Mouse (Mus musculus) myocyte (in vitro differentiated cells): ENCODE data around the gene Hist1h3h. TPM values are rescaled to one million over a fixed set of nuclear protein-coding genes. Genes with fewer than 3 reads are reported as not detected.
"Not testable (repeated sequence)": the region's sequence is repeated elsewhere in the genome, so short reads cannot be mapped to it uniquely, and the experiment has no call there.

ENCODE experiments used
- H3K27me3 ChIP-seq: one replicate; pipeline ENCODE4 v1.6.1; 2011; ENCODE audit not compliant: control insufficient read depth, insufficient read depth, insufficient read length
- H3K36me3 ChIP-seq: one replicate; pipeline ENCODE4 v1.6.1; 2011; ENCODE audit not compliant: control insufficient read depth, insufficient read depth
- H3K4me2 ChIP-seq: one replicate; pipeline ENCODE4 v1.6.1; 2011; ENCODE audit warnings: low read depth, control low read depth
- H3K4me3 ChIP-seq: one replicate; pipeline ENCODE4 v1.5.1; 2011; ENCODE audit warnings: mild to moderate bottlenecking, control low read depth, moderate library complexity
- H3K79me2 ChIP-seq: one replicate; pipeline ENCODE4 v1.6.1; 2011; ENCODE audit not compliant: control insufficient read depth, insufficient read depth
- H3ac ChIP-seq: one replicate; pipeline ENCODE4 v1.6.1; 2011; ENCODE audit not compliant: control insufficient read depth, insufficient read length
- CEBPB ChIP-seq: IDR thresholded peaks from 2 replicates; pipeline ENCODE4 v1.6.1; 2011; ENCODE audit warnings: mild to moderate bottlenecking, moderate library complexity; ENCODE audit not compliant: poor library complexity, insufficient read depth, severe bottlenecking
- E2F4 ChIP-seq: IDR thresholded peaks from one replicate; pipeline ENCODE4 v1.6.1; 2011; ENCODE audit warnings: mild to moderate bottlenecking, control low read depth, moderate library complexity; ENCODE audit not compliant: insufficient read depth
- MAX ChIP-seq: IDR thresholded peaks from one replicate; pipeline ENCODE4 v1.6.1; 2011; ENCODE audit warnings: low read depth, mild to moderate bottlenecking, control low read depth
- MYOD1 ChIP-seq, 3 experiments: IDR thresholded peaks; one replicate each; pipeline ENCODE4 v1.6.1; 2011; ENCODE audit warnings: control low read depth in 2 of 3, low read depth in 2 of 3, mild to moderate bottlenecking in 2 of 3, moderate library complexity in 1 of 3; ENCODE audit not compliant: insufficient read length in 2 of 3, control insufficient read depth in 1 of 3
- MYOG ChIP-seq, 3 experiments: IDR thresholded peaks; one replicate each; pipeline ENCODE4 v1.6.1; 2011; ENCODE audit warnings: control low read depth in 2 of 3, low read depth in 2 of 3, mild to moderate bottlenecking in 2 of 3; ENCODE audit not compliant: insufficient read length in 2 of 3, control insufficient read depth in 1 of 3, insufficient read depth in 1 of 3
- POLR2A ChIP-seq: IDR thresholded peaks from one replicate; pipeline ENCODE4 v1.6.1; 2011; ENCODE audit warnings: low read depth, mild to moderate bottlenecking, control low read depth, moderate library complexity; ENCODE audit not compliant: insufficient read length
- POLR2AphosphoS2 ChIP-seq: IDR thresholded peaks from one replicate; pipeline ENCODE4 v1.6.1; 2011; ENCODE audit warnings: low read depth, control low read depth; ENCODE audit not compliant: insufficient read length
- REST ChIP-seq: IDR thresholded peaks from one replicate; pipeline ENCODE4 v1.6.1; 2011; ENCODE audit warnings: mild to moderate bottlenecking, control low read depth, moderate library complexity; ENCODE audit not compliant: insufficient read depth, insufficient read length
- SRF ChIP-seq: IDR thresholded peaks from one replicate; pipeline ENCODE4 v1.6.1; 2011; ENCODE audit warnings: low read depth; ENCODE audit not compliant: control insufficient read depth, insufficient read length
- TCF12 ChIP-seq: IDR thresholded peaks from one replicate; pipeline ENCODE4 v1.6.1; 2011; ENCODE audit warnings: mild to moderate bottlenecking, control low read depth; ENCODE audit not compliant: poor library complexity, insufficient read depth, severe bottlenecking
- TCF3 ChIP-seq: IDR thresholded peaks from one replicate; pipeline ENCODE4 v1.6.1; 2011; ENCODE audit warnings: low read depth, control low read depth; ENCODE audit not compliant: insufficient read length
- USF1 ChIP-seq: IDR thresholded peaks from one replicate; pipeline ENCODE4 v1.6.1; 2011; ENCODE audit warnings: low read depth, mild to moderate bottlenecking, control low read depth, moderate library complexity
- polyA plus RNA-seq: library from polyadenylated mRNA; unstranded; fragments of >200 nt; fragmentation: generic; extraction: Trizol; gene quantifications from one replicate; pipeline ENCODE4 v1.2.1, GENCODE M21; 2012; ENCODE audit warnings: missing spikeins

Gene Hist1h3h
- polyA plus RNA-seq, result 9.0 TPM

DNA sequence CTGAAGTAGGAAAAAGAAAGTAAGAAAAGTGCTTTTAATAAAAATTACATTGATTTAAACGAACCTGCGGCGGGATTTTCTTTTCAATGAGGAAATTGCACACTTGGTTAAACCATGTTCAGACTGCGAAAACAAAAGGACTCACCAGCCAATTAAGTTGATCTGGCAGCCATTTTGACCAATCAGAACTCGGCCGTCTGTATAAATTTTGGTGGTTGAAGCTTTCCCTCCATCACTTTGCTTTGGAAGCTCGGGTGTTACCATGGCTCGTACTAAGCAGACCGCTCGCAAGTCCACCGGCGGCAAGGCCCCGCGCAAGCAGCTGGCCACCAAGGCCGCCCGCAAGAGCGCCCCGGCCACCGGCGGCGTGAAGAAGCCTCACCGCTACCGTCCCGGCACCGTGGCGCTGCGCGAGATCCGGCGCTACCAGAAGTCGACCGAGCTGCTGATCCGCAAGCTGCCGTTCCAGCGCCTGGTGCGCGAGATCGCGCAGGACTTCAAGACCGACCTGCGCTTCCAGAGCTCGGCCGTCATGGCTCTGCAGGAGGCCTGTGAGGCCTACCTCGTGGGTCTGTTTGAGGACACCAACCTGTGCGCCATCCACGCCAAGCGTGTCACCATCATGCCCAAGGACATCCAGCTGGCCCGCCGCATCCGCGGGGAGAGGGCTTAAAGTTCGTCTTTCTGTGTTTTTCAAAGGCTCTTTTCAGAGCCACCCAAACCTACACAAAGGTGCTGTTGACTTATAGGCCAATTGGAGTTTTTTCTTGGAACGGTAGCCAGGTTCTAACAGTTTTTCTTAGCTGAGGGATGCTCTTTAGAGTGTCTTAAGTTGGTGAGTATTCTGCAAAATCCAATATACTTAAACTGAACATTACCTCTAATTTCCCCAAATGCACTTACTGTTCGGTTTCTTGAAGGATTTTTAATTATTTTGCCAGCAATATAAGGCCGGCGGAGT is at the start of gene Hist1h3h:
Gene Hist1h3h, plus strand, starts transcription at position 263 of the 961 bp plus-strand sequence.
- H3ac ChIP-seq, H3K27me3 ChIP-seq, H3K36me3 ChIP-seq, H3K79me2 ChIP-seq: not testable (repeated sequence)
- TF ChIP-seq POLR2A (peak; percentile 79), POLR2AphosphoS2 (peak; percentile 89)
- H3K4me2 ChIP-seq, result peak within 1 kb of the TSS; percentile 97
- H3K4me3 ChIP-seq, result peak within 1 kb of the TSS; percentile 30

DNA sequence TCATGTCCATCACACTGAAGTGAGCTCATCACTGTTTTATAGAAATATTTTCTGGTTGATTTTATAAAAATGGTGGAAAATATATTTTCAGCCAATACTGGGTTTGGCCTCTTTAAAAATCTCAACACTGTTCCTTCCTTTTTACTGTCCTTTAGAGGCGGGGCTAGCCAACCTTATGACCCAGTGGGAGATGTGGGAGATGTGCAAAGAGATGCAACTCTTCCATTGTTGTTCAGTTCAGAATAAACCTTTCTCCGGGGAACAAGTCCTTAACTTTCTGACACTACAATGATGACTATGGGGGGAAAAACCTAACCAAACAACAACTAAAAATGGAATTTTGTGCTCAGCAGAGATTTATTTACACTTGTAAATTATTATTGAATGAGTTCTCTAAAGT is 40.2 kb upstream of the Hist1h3h start, which contains the start of gene Olfr1360:
Gene Olfr1360, minus strand, starts transcription at position 101 of the 400 bp plus-strand sequence.
- H3K79me2 ChIP-seq, result no peaks in the 10 kb centered on the region
- no peaks in the 10 kb centered on the region for H3K36me3 ChIP-seq
- H3K4me2 ChIP-seq, result no peak within 1 kb of the TSS
- TF ChIP-seq REST, result no peak
- no peak for TF ChIP-seq USF1
- no peak for TF ChIP-seq MAX
- no peak for TF ChIP-seq TCF3
- no peak for TF ChIP-seq TCF12
- no peak for TF ChIP-seq POLR2A
- no peak for TF ChIP-seq MYOD1 (IDR thresholded peaks at IDR 0.05; ENCODE audit: control insufficient read depth in 1 of 3, insufficient read length in 2 of 3, low read depth in 2 of 3)
- TF ChIP-seq SRF, result no peak
- no peak for TF ChIP-seq CEBPB
- no peak for TF ChIP-seq POLR2AphosphoS2
- TF ChIP-seq MYOG (IDR thresholded peaks at IDR 0.05; ENCODE audit: control insufficient read depth in 1 of 3, insufficient read depth in 1 of 3, insufficient read length in 2 of 3, low read depth in 2 of 3), result no peak
- TF ChIP-seq E2F4, result no peak
- H3K27me3 ChIP-seq, result no peaks in the 10 kb centered on the region
- no peak within 1 kb of the TSS for H3ac ChIP-seq
- no peak within 1 kb of the TSS for H3K4me3 ChIP-seq

DNA sequence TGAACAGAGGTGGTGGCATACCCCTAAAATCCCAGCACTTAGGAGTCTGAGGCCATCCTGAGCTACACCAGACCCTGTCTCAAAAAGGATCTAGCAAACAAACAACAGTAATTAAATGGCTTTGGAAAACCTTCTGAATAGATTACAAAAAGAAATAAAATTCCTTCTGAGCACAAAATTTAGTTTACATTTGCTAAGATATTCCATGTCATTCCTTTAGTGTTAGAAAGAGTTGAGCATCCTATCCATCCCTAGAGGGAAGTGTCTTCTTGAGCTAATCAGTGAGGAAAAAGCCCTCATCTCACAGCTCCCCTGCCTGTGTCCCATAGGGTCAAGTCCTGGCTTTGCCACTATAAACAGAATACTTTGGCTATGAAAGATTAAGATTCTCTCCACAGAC is 19.6 kb upstream of the Hist1h3h start, which contains the start of gene Olfr1359:
Gene Olfr1359, plus strand, starts transcription at position 301 of the 400 bp plus-strand sequence.
- Histone ChIP-seq H3K79me2 (no peaks in the 10 kb centered on the region), H3K27me3 (no peaks in the 10 kb centered on the region)
- TF ChIP-seq POLR2AphosphoS2 (no peak), TCF12 (no peak), REST (no peak), USF1 (no peak), SRF (no peak), CEBPB (no peak), E2F4 (no peak), MYOG (IDR thresholded peaks at IDR 0.05; ENCODE audit: control insufficient read depth in 1 of 3, insufficient read depth in 1 of 3, insufficient read length in 2 of 3, low read depth in 2 of 3) (no peak), TCF3 (no peak)

DNA sequence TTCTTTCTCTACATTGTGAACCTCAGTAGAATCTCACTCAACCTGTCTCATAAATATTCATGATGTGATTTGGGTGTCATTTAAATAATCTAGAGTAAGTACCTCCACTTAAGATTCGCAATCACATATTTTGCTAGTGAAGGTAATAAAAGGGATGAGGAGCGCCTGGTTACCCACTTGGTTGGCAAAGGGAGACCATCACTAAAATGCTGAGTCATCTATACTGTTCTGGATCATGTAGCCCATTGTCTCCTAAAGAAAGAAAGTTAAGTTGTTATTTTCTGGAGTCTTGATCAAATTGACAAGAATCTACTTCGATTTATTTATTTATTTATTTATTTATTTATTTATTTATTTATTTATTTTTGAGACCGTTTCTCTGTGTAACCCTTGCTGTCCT is 10.8 kb upstream of the Hist1h3h start:
- no peak for TF ChIP-seq USF1
- no peak for TF ChIP-seq MYOG (IDR thresholded peaks at IDR 0.05; ENCODE audit: control insufficient read depth in 1 of 3, insufficient read depth in 1 of 3, insufficient read length in 2 of 3, low read depth in 2 of 3)
- no peak for TF ChIP-seq REST
- TF ChIP-seq POLR2AphosphoS2, result no peak
- no peak for TF ChIP-seq CEBPB
- no peak for TF ChIP-seq E2F4
- TF ChIP-seq TCF3, result no peak
- TF ChIP-seq POLR2A, result no peak
- no peak for TF ChIP-seq MYOD1 (IDR thresholded peaks at IDR 0.05; ENCODE audit: control insufficient read depth in 1 of 3, insufficient read length in 2 of 3, low read depth in 2 of 3)
- TF ChIP-seq SRF, result no peak
- no peak for TF ChIP-seq TCF12
- no peak for TF ChIP-seq MAX
- H3K27me3 ChIP-seq, result no peaks in the 10 kb centered on the region
- no peak overlapping the region for H3ac ChIP-seq
- no peaks in the 10 kb centered on the region for H3K36me3 ChIP-seq
- no peaks in the 10 kb centered on the region for H3K79me2 ChIP-seq
- no peak overlapping the region for H3K4me3 ChIP-seq
- no peak overlapping the region for H3K4me2 ChIP-seq

More for the DNA sequence above, 19.6 kb upstream of the Hist1h3h start, which contains the start of gene Olfr1359:
- no peak within 1 kb of the TSS for H3K4me2 ChIP-seq
- H3K36me3 ChIP-seq, result no peaks in the 10 kb centered on the region
- H3K4me3 ChIP-seq, result no peak within 1 kb of the TSS
- H3ac ChIP-seq, result no peak within 1 kb of the TSS
